Mouse (Mus musculus): ENCODE results near the gene Kdelc2. TPM values are rescaled to one million over a fixed set of nuclear protein-coding genes. Genes with fewer than 3 reads are reported as not detected.

Gene Kdelc2
- polyA plus RNA-seq, 2 experiments: 13.6 to 22.8 TPM

DNA sequence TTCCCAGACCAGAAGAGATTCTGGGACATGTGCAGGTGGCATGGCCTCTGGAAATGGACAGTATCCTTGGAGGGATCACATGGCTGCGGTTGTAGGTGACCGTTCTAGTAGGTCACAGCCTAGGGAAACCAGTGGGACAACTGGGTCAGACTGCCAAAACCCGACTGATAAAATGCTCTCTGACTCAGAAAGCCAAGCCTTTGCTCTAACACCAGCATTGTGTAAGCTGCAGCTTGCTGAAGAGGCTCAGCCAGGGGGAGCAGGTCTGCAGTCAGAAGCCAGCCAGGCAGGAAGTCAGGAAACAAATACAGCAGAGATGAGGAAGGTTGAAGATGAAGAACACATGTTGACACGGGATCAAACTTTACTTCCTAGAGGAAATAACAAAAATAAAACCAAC lies 7.9 kb upstream of the Kdelc2 start:
- H3K27ac ChIP-seq (replicated peaks; ENCODE audit: low read depth, low read length): no peak overlapping the region
- H3K9ac ChIP-seq (ENCODE audit: low read depth, low read length, severe bottlenecking): no peak overlapping the region
- TF ChIP-seq POLR2A (IDR thresholded peaks at IDR 0.05; ENCODE audit: borderline replicate concordance, extremely low read depth, insufficient read depth, insufficient read length): no peak
- H3K4me2 ChIP-seq (replicated peaks; ENCODE audit: low read depth, low read length, severe bottlenecking): no peak overlapping the region
- no peaks in the 10 kb centered on the region for H3K9me3 ChIP-seq (ENCODE audit: control insufficient read depth, low read length)
- H3K27me3 ChIP-seq (ENCODE audit: control insufficient read depth, insufficient read depth, low read length): no peaks in the 10 kb centered on the region
- DNase-seq (ENCODE audit: low spot score): no peak
- ATAC-seq (ENCODE audit: low FRiP score, low read depth): no peak
- H3K4me3 ChIP-seq (replicated peaks; ENCODE audit: low read length): no peak overlapping the region
- H3K36me3 ChIP-seq (ENCODE audit: control insufficient read depth, insufficient read depth, low read length): no peaks in the 10 kb centered on the region
- H3K4me1 ChIP-seq (ENCODE audit: control insufficient read depth, insufficient read depth, low read length): no peaks in the 10 kb centered on the region
- WGBS: 76% methylated on average over 4 of the region's 4 CpGs

DNA sequence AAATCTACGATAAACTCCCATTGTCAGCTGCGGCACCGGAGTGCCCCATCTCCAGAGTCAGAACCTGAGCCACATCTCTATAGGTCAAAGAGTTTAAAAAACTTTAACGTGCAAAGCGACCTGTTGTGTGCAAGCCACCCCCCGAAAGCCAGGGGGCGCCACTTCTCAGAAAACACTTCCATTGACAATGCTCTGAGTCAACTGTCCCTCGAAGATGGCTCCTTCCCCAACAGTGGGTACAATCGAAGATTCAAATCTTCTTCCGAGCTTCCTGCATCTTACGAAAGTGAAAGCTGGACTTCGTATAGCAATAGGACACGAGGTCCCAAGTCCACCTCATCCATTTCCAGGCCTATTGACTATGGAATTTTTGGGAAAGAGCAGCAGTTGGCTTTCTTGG lies 7.0 kb upstream of the Kdelc2 start:
- 87% methylated on average over 13 of the region's 13 CpGs for WGBS
- Histone ChIP-seq H3K36me3 (ENCODE audit: control insufficient read depth, insufficient read depth, low read length) (no peaks in the 10 kb centered on the region), H3K9ac (ENCODE audit: low read depth, low read length, severe bottlenecking) (no peak overlapping the region), H3K9me3 (ENCODE audit: control insufficient read depth, low read length) (no peaks in the 10 kb centered on the region), H3K4me1 (ENCODE audit: control insufficient read depth, insufficient read depth, low read length) (no peaks in the 10 kb centered on the region), H3K27me3 (ENCODE audit: control insufficient read depth, insufficient read depth, low read length) (no peaks in the 10 kb centered on the region), H3K4me3 (replicated peaks; ENCODE audit: low read length) (no peak overlapping the region), H3K27ac (replicated peaks; ENCODE audit: low read depth, low read length) (no peak overlapping the region), H3K4me2 (replicated peaks; ENCODE audit: low read depth, low read length, severe bottlenecking) (no peak overlapping the region)
- DNase-seq (ENCODE audit: low spot score) (no peak), ATAC-seq (ENCODE audit: low FRiP score, low read depth) (no peak)
- TF ChIP-seq POLR2A (IDR thresholded peaks at IDR 0.05; ENCODE audit: borderline replicate concordance, extremely low read depth, insufficient read depth, insufficient read length): no peak

DNA sequence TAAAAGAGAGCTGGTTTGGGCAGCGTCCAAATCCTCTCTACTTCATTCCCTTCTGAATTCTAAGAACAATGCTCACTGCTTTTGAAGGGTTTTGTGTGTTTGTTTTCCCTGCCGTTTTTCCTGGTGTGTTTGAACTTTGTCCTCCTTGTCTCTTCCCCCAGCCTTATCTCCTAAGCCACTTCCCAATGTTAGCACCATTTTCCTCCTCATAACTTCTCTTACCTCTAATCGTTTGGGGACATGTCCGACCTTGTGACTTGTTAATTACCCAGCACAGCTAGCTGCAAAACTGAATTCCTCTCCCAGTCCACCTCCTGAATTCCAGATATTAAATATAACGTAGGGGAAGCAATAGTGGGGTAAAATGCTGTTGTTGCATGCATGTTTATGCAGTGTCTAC lies 6.2 kb upstream of the Kdelc2 start:
- DNase-seq (ENCODE audit: low spot score): no peak
- 61% methylated on average over 5 of the region's 5 CpGs for WGBS
- H3K4me1 ChIP-seq (ENCODE audit: control insufficient read depth, insufficient read depth, low read length): no peaks in the 10 kb centered on the region
- no peak overlapping the region for H3K4me2 ChIP-seq (replicated peaks; ENCODE audit: low read depth, low read length, severe bottlenecking)
- H3K27me3 ChIP-seq (ENCODE audit: control insufficient read depth, insufficient read depth, low read length): no peaks in the 10 kb centered on the region
- TF ChIP-seq POLR2A (IDR thresholded peaks at IDR 0.05; ENCODE audit: borderline replicate concordance, extremely low read depth, insufficient read depth, insufficient read length): no peak
- H3K27ac ChIP-seq (replicated peaks; ENCODE audit: low read depth, low read length): no peak overlapping the region
- H3K4me3 ChIP-seq (replicated peaks; ENCODE audit: low read length): no peak overlapping the region
- no peaks in the 10 kb centered on the region for H3K36me3 ChIP-seq (ENCODE audit: control insufficient read depth, insufficient read depth, low read length)
- H3K9me3 ChIP-seq (ENCODE audit: control insufficient read depth, low read length): no peaks in the 10 kb centered on the region
- no peak for ATAC-seq (ENCODE audit: low FRiP score, low read depth)
- H3K9ac ChIP-seq (ENCODE audit: low read depth, low read length, severe bottlenecking): no peak overlapping the region

DNA sequence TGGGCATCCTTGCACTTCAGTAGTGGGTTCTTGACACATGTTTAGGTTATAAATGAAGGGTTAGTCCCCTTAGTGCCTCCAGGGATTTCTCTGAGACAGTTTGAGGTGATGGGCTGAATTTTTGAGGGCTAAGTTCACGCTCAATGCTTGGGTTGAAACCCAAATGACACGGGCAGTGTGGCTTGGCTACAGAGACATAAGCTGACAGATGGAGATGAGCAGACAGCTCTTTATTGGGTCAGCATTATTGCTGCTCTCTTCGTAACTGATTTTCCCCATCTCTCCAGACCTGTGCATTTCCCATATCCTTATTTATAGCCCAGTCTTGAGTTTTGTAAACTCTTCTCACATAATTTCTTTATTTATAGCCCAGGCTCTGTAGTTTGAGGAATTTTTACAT lies 5.7 kb upstream of the Kdelc2 start:
- no peaks in the 10 kb centered on the region for H3K27me3 ChIP-seq (ENCODE audit: control insufficient read depth, insufficient read depth, low read length)
- H3K36me3 ChIP-seq (ENCODE audit: control insufficient read depth, insufficient read depth, low read length): no peaks in the 10 kb centered on the region
- H3K4me1 ChIP-seq (ENCODE audit: control insufficient read depth, insufficient read depth, low read length): no peaks in the 10 kb centered on the region
- ATAC-seq (ENCODE audit: low FRiP score, low read depth) (no peak), DNase-seq (ENCODE audit: low spot score) (no peak)
- H3K9me3 ChIP-seq (ENCODE audit: control insufficient read depth, low read length): no peaks in the 10 kb centered on the region
- no peak for TF ChIP-seq POLR2A (IDR thresholded peaks at IDR 0.05; ENCODE audit: borderline replicate concordance, extremely low read depth, insufficient read depth, insufficient read length)
- 89% methylated on average over 3 of the region's 3 CpGs for WGBS
- no peak overlapping the region for H3K9ac ChIP-seq (ENCODE audit: low read depth, low read length, severe bottlenecking)
- H3K27ac ChIP-seq (replicated peaks; ENCODE audit: low read depth, low read length): no peak overlapping the region
- H3K4me3 ChIP-seq (replicated peaks; ENCODE audit: low read length): no peak overlapping the region
- no peak overlapping the region for H3K4me2 ChIP-seq (replicated peaks; ENCODE audit: low read depth, low read length, severe bottlenecking)

DNA sequence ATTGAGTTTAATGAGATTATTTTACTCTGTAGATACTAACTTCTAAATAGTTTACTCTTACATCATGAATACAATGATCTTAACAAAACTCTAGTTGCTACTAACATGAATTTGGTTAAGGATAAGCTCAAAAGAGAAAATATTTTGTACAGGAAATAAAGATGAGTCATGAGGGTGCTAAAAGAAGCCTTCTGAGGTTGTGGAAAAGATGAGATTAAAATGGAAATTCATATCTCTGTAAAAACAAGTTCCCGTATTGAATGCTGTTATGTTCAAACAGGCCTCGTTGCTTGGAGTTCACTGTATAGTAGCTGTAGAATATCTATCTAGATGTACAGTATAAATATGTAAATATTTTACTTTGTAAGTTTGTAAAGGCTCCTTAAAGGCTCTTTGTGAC lies 3.2 kb upstream of the Kdelc2 start:
- H3K27me3 ChIP-seq (ENCODE audit: control insufficient read depth, insufficient read depth, low read length): no peaks in the 10 kb centered on the region
- H3K4me3 ChIP-seq (replicated peaks; ENCODE audit: low read length): no peak overlapping the region
- H3K36me3 ChIP-seq (ENCODE audit: control insufficient read depth, insufficient read depth, low read length): no peaks in the 10 kb centered on the region
- no peaks in the 10 kb centered on the region for H3K4me1 ChIP-seq (ENCODE audit: control insufficient read depth, insufficient read depth, low read length)
- no peaks in the 10 kb centered on the region for H3K9me3 ChIP-seq (ENCODE audit: control insufficient read depth, low read length)
- TF ChIP-seq POLR2A (IDR thresholded peaks at IDR 0.05; ENCODE audit: borderline replicate concordance, extremely low read depth, insufficient read depth, insufficient read length): no peak
- no peak overlapping the region for H3K27ac ChIP-seq (replicated peaks; ENCODE audit: low read depth, low read length)
- no peak overlapping the region for H3K4me2 ChIP-seq (replicated peaks; ENCODE audit: low read depth, low read length, severe bottlenecking)
- 84% methylated on average over 2 of the region's 2 CpGs for WGBS
- no peak overlapping the region for H3K9ac ChIP-seq (ENCODE audit: low read depth, low read length, severe bottlenecking)
- DNase-seq (ENCODE audit: low spot score) (no peak), ATAC-seq (ENCODE audit: low FRiP score, low read depth) (no peak)

DNA sequence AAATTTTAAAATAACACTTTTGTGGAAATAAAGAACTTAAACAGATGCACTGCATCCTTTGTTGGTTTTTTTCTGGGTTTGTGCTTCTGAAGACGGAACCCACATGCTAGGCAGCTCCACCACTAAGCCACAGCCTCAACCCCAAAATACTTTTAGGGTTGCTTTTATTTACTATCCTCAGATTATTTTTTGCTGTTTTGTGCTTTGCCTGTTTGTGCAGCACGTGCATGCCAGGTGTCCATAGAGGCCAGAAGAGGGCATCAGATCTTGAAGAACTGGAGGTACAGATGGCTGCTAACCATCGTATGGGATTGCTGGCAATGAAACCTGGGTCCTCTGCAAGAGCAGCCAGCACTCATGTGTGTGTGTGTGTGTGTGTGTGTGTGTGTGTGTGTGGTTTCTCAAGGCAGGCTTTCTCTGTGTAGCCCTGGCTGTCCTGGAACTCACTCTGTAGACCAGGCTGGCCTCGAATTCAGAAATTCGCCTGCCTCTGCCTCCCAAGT lies 2.7 kb upstream of the Kdelc2 start:
- Histone ChIP-seq H3K9ac (ENCODE audit: low read depth, low read length, severe bottlenecking) (no peak overlapping the region), H3K4me3 (replicated peaks; ENCODE audit: low read length) (no peak overlapping the region), H3K27me3 (ENCODE audit: control insufficient read depth, insufficient read depth, low read length) (no peaks in the 10 kb centered on the region), H3K36me3 (ENCODE audit: control insufficient read depth, insufficient read depth, low read length) (no peaks in the 10 kb centered on the region), H3K9me3 (ENCODE audit: control insufficient read depth, low read length) (no peaks in the 10 kb centered on the region), H3K4me2 (replicated peaks; ENCODE audit: low read depth, low read length, severe bottlenecking) (no peak overlapping the region), H3K27ac (replicated peaks; ENCODE audit: low read depth, low read length) (no peak overlapping the region), H3K4me1 (ENCODE audit: control insufficient read depth, insufficient read depth, low read length) (no peaks in the 10 kb centered on the region)
- no peak for TF ChIP-seq POLR2A (IDR thresholded peaks at IDR 0.05; ENCODE audit: borderline replicate concordance, extremely low read depth, insufficient read depth, insufficient read length)
- DNase-seq (ENCODE audit: low spot score) (no peak), ATAC-seq (ENCODE audit: low FRiP score, low read depth) (no peak)
- WGBS: 70% methylated on average over 5 of the region's 5 CpGs
